In genomic region chr15:97338377-97339060, GRCm38 (mm10) we compare ENCODE assay signal across 9 mouse cellular contexts.
DNase-seq lines count a peak whose midpoint lies in the region; ATAC-seq and TF ChIP-seq lines count a peak whose summit lies in the region.
"Had no signal": no experiment of that assay in that cellular context is flagged by ENCODE, and none has a peak within 500 bp of the region (broad histone marks: within the 10 kb centered on the region; RNA-seq: fewer than 3 reads in every experiment).

No protein-coding gene starts in this region.

- peak overlapping the region; percentile 86 for H3K4me3 ChIP-seq in testis, adult 2 months (ENCODE audit: control insufficient read depth, low read depth, low read length)
- peak overlapping the region; percentile 17; the same call in 1 of the 2 replicates for H3K4me3 ChIP-seq in forebrain, postnatal 0 days (ENCODE audit: low read depth, low read length)
- H3K4me3 ChIP-seq in liver, embryonic 15.5 days (replicated peaks): peak overlapping the region; percentile 27

- 8% methylated on average over 16 of the region's 17 CpGs for WGBS in forebrain, postnatal 0 days
- 26% methylated on average over 17 of the region's 17 CpGs for WGBS in liver, embryonic 15.5 days (ENCODE audit: insufficient replicate concordance)

- H3K36me3 ChIP-seq in testis, adult 2 months (ENCODE audit: control insufficient read depth, insufficient read depth, low read length): no peaks in the 10 kb centered on the region
- no peaks in the 10 kb centered on the region for H3K36me3 ChIP-seq in forebrain, postnatal 0 days (ENCODE audit: insufficient read depth)
- H3K36me3 ChIP-seq in liver, embryonic 15.5 days (replicated peaks): no peaks in the 10 kb centered on the region

- H3K9ac ChIP-seq in forebrain, postnatal 0 days: no peak overlapping the region
- H3K9ac ChIP-seq in liver, embryonic 15.5 days: 0 out of 2 replicates have a peak overlapping the region, but pooled peaks have one; percentile 6

- ATAC-seq in forebrain, postnatal 0 days: peak; percentile 34; the same call in 1 of the 2 replicates
- no peak for ATAC-seq in liver, embryonic 15.5 days (ENCODE audit: insufficient read depth)
- ATAC-seq: activated CD4-positive, CD25-positive, alpha-beta regulatory T cell, adult 4 months had no signal

- TF ChIP-seq CTCF in testis, adult 2 months (IDR thresholded peaks at IDR 0.05; ENCODE audit: control insufficient read depth, insufficient read depth, insufficient replicate concordance, low read depth, low read length): no peak
- no peak for TF ChIP-seq CTCF in forebrain, postnatal 0 days (IDR thresholded peaks at IDR 0.05; ENCODE audit: low read depth)

- no peaks in the 10 kb centered on the region for H3K27me3 ChIP-seq in testis, adult 2 months (ENCODE audit: control insufficient read depth, insufficient read depth, low read length)
- no peaks in the 10 kb centered on the region for H3K27me3 ChIP-seq in forebrain, postnatal 0 days (ENCODE audit: insufficient read depth, low read length)
- H3K27me3 ChIP-seq in liver, embryonic 15.5 days: no peaks in the 10 kb centered on the region

- H3K27ac ChIP-seq in testis, adult 2 months (ENCODE audit: control insufficient read depth, insufficient read depth, low read depth, low read length): peak overlapping the region; percentile 86
- no peak overlapping the region for H3K27ac ChIP-seq in forebrain, postnatal 0 days (ENCODE audit: low read depth, low read length)
- peak overlapping the region; percentile 83 for H3K27ac ChIP-seq in liver, embryonic 15.5 days (replicated peaks)

- H3K9me3 ChIP-seq in forebrain, postnatal 0 days (ENCODE audit: low read length): 0 out of 2 replicates have a peak, but pooled peaks cover 3% of the 10 kb centered on the region
- H3K9me3 ChIP-seq in liver, embryonic 15.5 days (replicated peaks): no peaks in the 10 kb centered on the region

- H3K4me2 ChIP-seq in forebrain, postnatal 0 days (ENCODE audit: low read depth): peak overlapping the region; percentile 45
- peak overlapping the region; percentile 65 for H3K4me2 ChIP-seq in liver, embryonic 15.5 days

- no peak for DNase-seq in testis, postnatal 10 days (ENCODE audit: low spot score)
- DNase-seq in forebrain, postnatal 0 days: peak; percentile 41
- DNase-seq in cerebellum, adult 9-11 months: no peak
- DNase-seq in right cerebral cortex, postnatal 10 days (ENCODE audit: low spot score in 2 of 2): no peak
- DNase-seq in layer of hippocampus, postnatal 14 days (ENCODE audit: low spot score in 2 of 2): no peak
- DNase-seq: right cerebral cortex, postnatal 4 days had no signal

- peaks cover 8% of the 10 kb centered on the region for H3K4me1 ChIP-seq in testis, adult 2 months (ENCODE audit: control insufficient read depth, insufficient read depth, low read length)
- H3K4me1 ChIP-seq in forebrain, postnatal 0 days (ENCODE audit: insufficient read depth): no peaks in the 10 kb centered on the region
- H3K4me1 ChIP-seq in liver, embryonic 15.5 days (replicated peaks): peaks cover 52% of the 10 kb centered on the region

- TF ChIP-seq POLR2A in testis, adult 2 months (IDR thresholded peaks at IDR 0.05; ENCODE audit: control insufficient read depth, low read depth, low read length): no peak

Comparison
In these comparisons a context has a peak if more than half of its experiments do, and no peak if none do; other contexts are left out.
1. H3K4me3 ChIP-seq: peak in every context shown above with its lines; median percentile 86 in testis, adult 2 months; 27 in liver, embryonic 15.5 days; 17 in forebrain, postnatal 0 days.